Mouse (Mus musculus) hindbrain, embryonic 10.5 days (tissue): Measurements from ENCODE around the gene Hspb2. TPM values are rescaled to one million over a fixed set of nuclear protein-coding genes. Genes with fewer than 3 reads are reported as not detected.
A peak's percentile ranks its signal among the peaks of the same experiment; 100 is the strongest.

Source experiments
- DNase-seq: peaks from one replicate; pipeline ENCODE4 v3.0.0-alpha.2; 2017; ENCODE audit warnings: low spot score
- H3K27ac ChIP-seq: fragments of 300-500 bp; sonication (generic); 2 replicates; pipeline ENCODE4 v1.5.1; 2016; ENCODE audit warnings: mild to moderate bottlenecking, moderate library complexity
- H3K27me3 ChIP-seq: fragments of 300-500 bp; sonication (generic); 2 replicates; pipeline ENCODE4 v1.6.1; 2016; ENCODE audit warnings: mild to moderate bottlenecking; ENCODE audit not compliant: poor library complexity, insufficient read depth, severe bottlenecking
- H3K36me3 ChIP-seq: fragments of 300-500 bp; sonication (generic); 2 replicates; pipeline ENCODE4 v1.6.1; 2016; ENCODE audit warnings: mild to moderate bottlenecking, moderate library complexity
- H3K4me1 ChIP-seq: fragments of 300-500 bp; sonication (generic); replicated peaks from 2 replicates; pipeline ENCODE4 v1.6.1; 2016; ENCODE audit warnings: mild to moderate bottlenecking
- H3K4me3 ChIP-seq: fragments of 300-500 bp; sonication (generic); 2 replicates; pipeline ENCODE4 v1.5.1; 2016; ENCODE audit warnings: mild to moderate bottlenecking, moderate library complexity
- H3K9me3 ChIP-seq: fragments of 300-500 bp; sonication (generic); 2 replicates; pipeline ENCODE4 v1.6.1; 2016; ENCODE audit warnings: mild to moderate bottlenecking, moderate library complexity
- WGBS: fragments of 180-500 bp; shearing (Covaris S2); methylation state at CpG from one replicate; pipeline ENCODE4 v1.1.7; 2016; 5-methylcytosine and 5-hydroxymethylcytosine counted together
- polyA plus RNA-seq: library from polyadenylated mRNA; unstranded; fragments of >200 nt; fragmentation: Nextera tagmentation; extraction: Ambion mirVana; gene quantifications from 2 replicates; pipeline ENCODE4 v1.2.1, GENCODE M21; 2016

Gene Hspb2
- 0.65 and 0.71 TPM in 2 replicates for polyA plus RNA-seq

DNA sequence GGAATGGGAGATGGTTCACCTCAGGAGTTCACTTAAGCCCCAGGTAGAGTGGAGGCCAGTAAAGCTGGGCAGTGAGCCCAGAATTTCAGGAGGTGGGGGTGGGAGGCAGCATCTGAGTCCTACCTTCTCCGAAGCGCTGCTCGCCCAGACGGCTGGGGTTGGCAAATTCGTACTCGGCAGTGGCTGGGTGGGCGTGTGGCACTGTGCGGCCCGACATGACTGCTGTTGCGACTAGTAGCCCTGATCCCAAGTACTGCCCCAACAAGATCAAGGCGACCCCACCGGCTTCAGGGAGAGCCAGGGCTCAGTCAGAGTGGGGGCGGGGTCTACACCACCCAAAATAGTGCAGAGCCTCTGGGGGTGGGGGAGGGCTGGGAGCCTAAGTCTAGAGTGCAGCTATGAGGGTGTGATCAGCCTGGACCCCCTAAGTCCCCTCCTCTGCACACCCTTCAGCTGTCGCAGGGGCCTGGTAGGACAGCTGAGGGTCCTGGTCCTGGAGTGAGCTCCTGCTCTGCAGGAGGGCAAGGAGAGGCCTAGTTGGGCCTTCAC lies at the start of gene Hspb2:
TSS of gene Hspb2 (minus strand) at position 301 of the 549 bp plus-strand sequence.
- peak within 1 kb of the TSS; percentile 56; the same call in 1 of the 2 replicates for H3K27ac ChIP-seq
- DNase-seq: no peak
- no peaks in the 10 kb centered on the region for H3K9me3 ChIP-seq
- peaks cover 10% of the 10 kb centered on the region for H3K4me1 ChIP-seq
- no peaks in the 10 kb centered on the region for H3K36me3 ChIP-seq
- 73% methylated on average over 14 of the region's 14 CpGs for WGBS
- no peak within 1 kb of the TSS for H3K4me3 ChIP-seq
- H3K27me3 ChIP-seq: peaks cover 31% of the 10 kb centered on the region

DNA sequence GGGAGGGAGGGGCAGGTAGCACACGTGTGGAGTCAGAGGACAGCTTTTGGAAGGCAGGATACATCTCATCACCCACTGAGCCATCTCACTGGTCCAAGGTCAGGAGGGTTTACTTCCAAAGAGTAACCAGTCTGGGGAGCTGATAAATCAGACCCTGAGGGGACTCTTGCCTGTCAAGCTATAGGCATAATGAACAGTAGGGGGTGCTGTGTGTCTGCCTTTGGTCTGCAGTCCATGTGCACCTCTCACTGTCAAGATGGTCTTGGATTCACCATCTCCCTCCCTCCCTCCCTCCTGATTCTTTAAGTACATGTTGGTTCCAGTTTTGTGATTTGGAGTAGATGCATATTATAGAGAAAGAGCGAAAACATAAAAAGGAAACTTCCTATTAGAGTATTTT lies 48.8 kb upstream of the Hspb2 start:
- H3K4me3 ChIP-seq: no peak overlapping the region
- no peaks in the 10 kb centered on the region for H3K4me1 ChIP-seq
- no peak overlapping the region for H3K27ac ChIP-seq
- no peaks in the 10 kb centered on the region for H3K9me3 ChIP-seq
- WGBS: 52% methylated on average over 2 of the region's 2 CpGs
- no peaks in the 10 kb centered on the region for H3K27me3 ChIP-seq
- peak; percentile 10 for DNase-seq
- H3K36me3 ChIP-seq: peaks cover 74% of the 10 kb centered on the region

DNA sequence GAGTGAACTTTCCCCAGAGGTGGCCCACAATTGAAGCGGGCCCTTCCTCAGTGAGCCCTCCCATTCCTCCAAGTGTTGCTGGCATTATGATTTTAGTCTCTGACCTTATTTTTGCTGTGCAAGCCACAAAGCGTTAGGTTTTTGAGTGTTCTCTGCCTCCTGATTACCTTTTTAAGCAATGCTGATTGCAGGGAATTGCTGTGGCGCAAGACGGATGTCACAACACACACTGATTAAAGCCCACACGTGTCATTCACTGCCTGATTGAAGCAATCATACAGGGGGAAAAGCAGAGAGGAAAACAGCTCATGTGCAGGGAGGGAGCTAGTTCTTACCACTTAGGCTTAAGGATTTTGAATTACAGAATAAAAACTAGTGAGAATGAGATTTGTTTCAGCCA lies 46.2 kb upstream of the Hspb2 start:
- no peak for DNase-seq
- WGBS: 89% methylated on average over 5 of the region's 5 CpGs
- Histone ChIP-seq H3K27ac (no peak overlapping the region), H3K4me1 (no peaks in the 10 kb centered on the region), H3K27me3 (no peaks in the 10 kb centered on the region), H3K9me3 (no peaks in the 10 kb centered on the region), H3K36me3 (peaks cover 73% of the 10 kb centered on the region), H3K4me3 (no peak overlapping the region)

DNA sequence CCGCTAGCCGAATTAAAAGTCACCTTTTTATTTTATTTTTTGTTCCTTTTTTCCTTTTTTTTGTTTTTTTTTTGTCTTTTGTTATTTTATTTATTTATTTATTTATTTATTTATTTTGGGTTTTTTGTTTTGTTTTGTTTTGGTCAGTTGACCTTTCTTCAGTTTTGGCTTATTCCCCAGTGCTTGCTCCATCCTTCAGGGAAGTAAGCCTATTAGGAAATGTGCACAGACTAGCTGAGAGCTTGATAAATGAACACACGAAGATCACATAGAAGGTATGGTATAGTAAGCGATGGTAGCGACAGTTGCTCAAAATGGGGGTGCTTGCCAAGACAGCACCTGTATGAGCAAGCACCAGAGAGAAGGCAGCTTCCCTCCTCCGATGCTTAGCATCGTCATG lies 45.5 kb upstream of the Hspb2 start:
- WGBS: 97% methylated on average over 7 of the region's 7 CpGs
- Histone ChIP-seq H3K27me3 (no peaks in the 10 kb centered on the region), H3K9me3 (no peaks in the 10 kb centered on the region), H3K36me3 (peaks cover 71% of the 10 kb centered on the region), H3K4me1 (no peaks in the 10 kb centered on the region), H3K4me3 (no peak overlapping the region), H3K27ac (no peak overlapping the region)
- no peak for DNase-seq

DNA sequence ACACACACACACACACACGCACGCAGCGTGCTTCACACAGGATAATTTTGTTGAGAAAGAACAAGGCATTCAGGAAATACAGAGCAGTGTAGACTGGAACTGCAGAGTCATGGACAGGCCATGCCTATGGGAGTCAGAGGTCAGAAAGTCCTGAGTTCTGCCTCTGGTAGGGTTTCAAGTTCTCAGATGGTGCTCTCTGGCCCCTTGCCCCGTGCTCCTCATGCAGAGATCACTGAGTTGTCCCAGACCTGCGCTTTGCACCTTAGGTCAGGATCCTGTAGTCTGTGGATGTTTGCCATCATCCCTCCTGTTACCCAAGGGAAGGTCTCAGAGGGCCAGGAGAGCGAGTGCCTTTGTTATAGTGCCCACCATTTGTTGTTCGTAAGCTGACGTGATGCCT lies 44.6 kb upstream of the Hspb2 start:
- no peak overlapping the region for H3K4me3 ChIP-seq
- H3K9me3 ChIP-seq: no peaks in the 10 kb centered on the region
- DNase-seq: no peak
- WGBS: 90% methylated on average over 8 of the region's 8 CpGs
- no peak overlapping the region for H3K27ac ChIP-seq
- no peaks in the 10 kb centered on the region for H3K27me3 ChIP-seq
- no peaks in the 10 kb centered on the region for H3K4me1 ChIP-seq
- peaks cover 72% of the 10 kb centered on the region for H3K36me3 ChIP-seq

DNA sequence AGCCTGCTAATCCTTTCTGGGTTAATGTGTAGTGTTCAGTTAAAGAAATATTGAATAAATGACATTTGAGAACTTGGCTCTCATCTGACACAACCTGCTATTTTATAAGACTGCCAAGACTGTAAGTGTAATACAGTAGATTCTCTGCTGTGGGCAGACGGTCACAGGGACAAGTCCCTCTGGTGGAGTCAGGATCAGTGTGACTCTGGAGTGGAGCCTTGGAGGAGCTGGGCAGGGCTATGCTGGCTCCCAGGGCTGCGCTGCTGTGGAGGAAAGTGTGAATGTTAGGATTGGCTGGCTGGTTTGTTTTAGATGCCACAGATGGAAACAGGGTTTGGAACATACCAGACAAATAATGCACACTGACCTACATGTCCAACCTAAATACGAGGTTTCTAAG lies 43.1 kb upstream of the Hspb2 start:
- Histone ChIP-seq H3K36me3 (peaks cover 72% of the 10 kb centered on the region), H3K9me3 (no peaks in the 10 kb centered on the region)

DNA sequence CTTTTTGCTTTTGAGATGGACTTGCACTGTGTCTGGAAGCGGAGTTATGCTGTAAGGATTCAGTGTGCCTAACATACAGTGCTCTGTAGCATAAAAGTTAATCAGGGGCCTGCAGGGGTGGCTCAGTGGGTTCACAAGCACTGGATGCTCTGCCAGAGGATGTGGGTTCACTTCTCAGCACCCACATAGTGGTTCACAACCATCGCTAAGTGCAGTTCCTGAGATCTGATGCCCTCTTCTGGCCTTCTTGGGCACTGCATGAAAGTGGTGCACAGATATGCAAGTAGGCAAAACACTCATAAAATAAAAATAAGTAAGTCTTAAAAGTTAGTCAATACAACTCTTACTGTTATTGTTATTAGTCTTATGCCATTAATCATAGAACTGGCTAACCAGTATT lies 30.0 kb upstream of the Hspb2 start:
- peaks cover 96% of the 10 kb centered on the region for H3K36me3 ChIP-seq
- no peaks in the 10 kb centered on the region for H3K9me3 ChIP-seq
- DNase-seq: peak; percentile 42
- H3K27me3 ChIP-seq: no peaks in the 10 kb centered on the region
- H3K4me1 ChIP-seq: no peaks in the 10 kb centered on the region
- H3K4me3 ChIP-seq: no peak overlapping the region
- 69% methylated on average over 2 of the region's 2 CpGs for WGBS
- H3K27ac ChIP-seq: no peak overlapping the region

More for the DNA sequence above, 43.1 kb upstream of the Hspb2 start:
- Histone ChIP-seq H3K27ac (no peak overlapping the region), H3K27me3 (no peaks in the 10 kb centered on the region), H3K4me1 (no peaks in the 10 kb centered on the region), H3K4me3 (no peak overlapping the region)
- no peak for DNase-seq
- 94% methylated on average over 3 of the region's 3 CpGs for WGBS

DNA sequence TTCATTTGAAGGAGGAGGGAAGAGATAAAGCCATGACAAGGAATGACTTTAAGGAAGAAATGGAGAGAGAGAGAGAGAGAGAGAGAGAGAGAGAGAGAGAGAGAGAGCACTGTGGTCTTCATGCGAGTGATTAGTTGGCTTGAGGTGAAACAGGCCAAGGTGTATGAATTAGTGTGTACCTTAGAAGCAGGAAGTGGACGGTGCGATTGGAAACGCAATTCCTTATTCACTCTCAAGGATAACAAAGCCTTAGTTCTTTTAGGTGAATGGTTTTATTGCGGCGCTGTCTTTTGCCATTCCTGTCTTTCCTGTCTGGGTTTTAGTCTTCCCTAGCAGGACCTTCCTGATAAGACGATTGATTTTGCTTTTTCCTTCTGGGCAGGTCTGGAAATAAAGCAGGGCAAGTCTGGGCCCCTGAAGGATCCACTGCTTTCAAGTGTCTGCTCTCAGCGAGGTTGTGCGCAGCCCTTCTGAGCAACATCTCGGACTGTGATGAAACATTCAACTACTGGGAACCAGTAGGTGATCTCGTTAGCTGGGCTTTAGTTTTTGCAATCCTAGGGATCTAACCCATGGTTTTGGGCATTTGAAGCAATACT lies 24.1 kb upstream of the Hspb2 start:
- no peaks in the 10 kb centered on the region for H3K9me3 ChIP-seq
- peak overlapping the region; percentile 95 for H3K27ac ChIP-seq
- 78% methylated on average over 11 of the region's 11 CpGs for whole genome bisulfite sequencing
- peak overlapping the region; percentile 97 for H3K4me3 ChIP-seq
- H3K36me3 ChIP-seq: peaks cover 45% of the 10 kb centered on the region
- DNase-seq: no peak
- no peaks in the 10 kb centered on the region for H3K27me3 ChIP-seq
- peaks cover 24% of the 10 kb centered on the region for H3K4me1 ChIP-seq

DNA sequence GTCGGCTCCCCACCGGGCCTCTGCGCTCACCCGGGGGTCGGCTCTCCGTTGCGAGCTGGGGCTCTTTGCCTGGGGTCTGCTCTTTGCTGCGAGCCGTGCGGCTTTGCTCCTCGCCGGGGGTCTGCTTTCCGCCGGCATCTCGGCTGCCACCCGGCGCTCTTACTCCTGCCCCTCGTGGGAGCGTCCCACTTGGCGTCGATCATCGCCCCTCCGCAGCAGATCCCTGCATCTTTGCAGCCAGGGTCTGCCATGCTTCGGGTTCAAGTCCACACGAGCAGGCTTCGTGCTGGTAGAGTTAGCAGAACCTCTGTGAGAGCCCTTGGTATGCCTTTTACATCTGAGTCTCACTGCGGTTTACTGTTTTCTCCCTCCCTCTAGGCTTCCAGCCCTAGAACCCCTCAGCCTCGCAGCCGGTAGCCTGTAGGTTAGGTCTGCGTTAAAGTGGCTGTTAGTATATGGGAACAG lies 23.5 kb upstream of the Hspb2 start:
- DNase-seq: no peak

DNA sequence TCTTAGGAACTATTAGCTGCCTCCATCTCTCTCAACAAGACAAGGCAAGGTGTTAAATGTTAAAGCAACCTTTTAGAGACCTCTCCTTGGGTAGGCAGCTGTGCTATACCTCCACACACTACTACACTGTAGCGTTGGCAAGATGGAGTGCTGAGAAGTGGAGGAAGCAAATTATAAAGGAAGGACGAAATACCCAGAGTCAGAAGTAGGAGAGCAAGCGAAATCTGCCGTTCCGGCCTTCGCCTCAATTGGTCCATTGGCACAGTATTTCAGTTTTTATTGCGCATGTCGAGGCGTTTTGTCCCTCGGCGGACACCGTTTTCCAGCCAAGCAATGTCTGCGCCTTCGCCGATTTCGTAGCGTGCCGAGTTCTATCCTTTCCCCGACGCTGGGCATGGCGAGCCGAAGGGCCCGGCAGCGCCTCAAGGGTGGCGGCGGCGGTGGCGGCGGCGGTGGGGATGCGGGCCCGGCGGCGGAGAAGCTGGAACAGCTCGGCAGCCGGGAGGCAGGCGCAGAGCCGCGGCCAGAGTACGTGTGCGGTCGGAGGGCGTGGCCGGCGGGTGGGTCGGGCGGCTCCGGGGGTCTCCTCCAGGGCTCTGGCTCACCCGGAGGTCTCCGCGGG lies 22.9 kb upstream of the Hspb2 start, which contains the start of the genes Alg9 and 1110032A03Rik:
TSS of gene Alg9 (plus strand) at position 29 of the 622 bp plus-strand sequence.
TSS of gene 1110032A03Rik (minus strand) at position 530 of the 622 bp plus-strand sequence.
- no peaks in the 10 kb centered on the region for H3K27me3 ChIP-seq

More for the DNA sequence above, 23.5 kb upstream of the Hspb2 start:
- peaks cover 24% of the 10 kb centered on the region for H3K4me1 ChIP-seq
- H3K9me3 ChIP-seq: no peaks in the 10 kb centered on the region
- H3K36me3 ChIP-seq: peaks cover 40% of the 10 kb centered on the region
- H3K27me3 ChIP-seq: no peaks in the 10 kb centered on the region
- H3K27ac ChIP-seq: peak overlapping the region; percentile 95
- WGBS: 1% methylated on average over 30 of the region's 30 CpGs
- peak overlapping the region; percentile 97 for H3K4me3 ChIP-seq

DNA sequence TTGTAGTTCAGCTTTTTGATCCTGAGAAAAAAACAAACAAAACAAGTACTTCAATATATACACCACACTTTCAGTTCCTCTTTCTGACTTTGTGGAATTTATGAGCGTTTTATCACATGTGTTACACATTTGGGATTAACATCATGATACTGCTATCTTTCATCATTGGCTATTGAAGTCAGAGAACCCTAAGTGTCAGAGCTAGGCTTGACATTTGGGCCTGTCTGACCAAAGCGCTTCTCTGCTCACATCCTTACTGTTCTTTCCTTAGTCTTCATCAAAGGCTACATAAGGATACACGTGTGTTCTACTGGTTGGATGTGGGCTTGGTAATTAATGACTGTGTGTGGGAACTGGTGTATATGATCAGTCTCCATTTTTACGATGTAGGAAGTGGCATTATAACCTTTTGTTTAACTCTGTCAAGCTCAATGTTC lies 21.9 kb upstream of the Hspb2 start:
- DNase-seq: no peak
- Histone ChIP-seq H3K27ac (no peak overlapping the region), H3K9me3 (no peaks in the 10 kb centered on the region), H3K36me3 (peaks cover 26% of the 10 kb centered on the region), H3K4me1 (peaks cover 32% of the 10 kb centered on the region), H3K4me3 (peak overlapping the region; percentile 97; the same call in 1 of the 2 replicates), H3K27me3 (no peaks in the 10 kb centered on the region)
- 82% methylated on average over 4 of the region's 4 CpGs for WGBS

More for the DNA sequence above, 22.9 kb upstream of the Hspb2 start, which contains the start of the genes Alg9 and 1110032A03Rik:
- no peaks in the 10 kb centered on the region for H3K9me3 ChIP-seq
- H3K36me3 ChIP-seq: peaks cover 37% of the 10 kb centered on the region
- peak; percentile 90 for DNase-seq
- H3K4me3 ChIP-seq: peak within 1 kb of the TSS; percentile 97
- peaks cover 24% of the 10 kb centered on the region for H3K4me1 ChIP-seq
- under 1% methylated on average over 51 of the region's 51 CpGs for whole genome bisulfite sequencing
- H3K27ac ChIP-seq: peak within 1 kb of the TSS; percentile 95

DNA sequence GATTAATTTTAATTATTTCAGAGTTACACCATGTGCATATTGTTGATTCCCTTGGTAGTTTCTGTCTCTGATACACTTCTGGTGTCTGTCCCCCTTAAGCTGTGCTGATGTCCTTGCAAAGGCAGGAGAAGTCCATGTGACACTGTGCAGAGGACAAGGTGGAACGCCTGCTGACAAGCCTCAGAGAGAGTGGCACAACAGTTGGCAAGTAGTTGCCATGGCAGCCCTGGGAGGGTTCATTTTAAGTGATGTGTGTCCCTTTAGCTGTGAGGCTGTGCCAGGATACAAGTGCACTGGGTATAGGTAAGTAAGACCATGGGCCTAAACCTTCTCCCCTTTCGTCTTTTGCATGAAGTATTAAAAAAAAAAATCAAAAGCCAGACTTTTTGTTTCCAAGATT lies 17.9 kb upstream of the Hspb2 start:
- no peak for DNase-seq
- H3K36me3 ChIP-seq: peaks cover 11% of the 10 kb centered on the region
- H3K9me3 ChIP-seq: no peaks in the 10 kb centered on the region
- no peak overlapping the region for H3K4me3 ChIP-seq
- peaks cover 32% of the 10 kb centered on the region for H3K4me1 ChIP-seq
- H3K27ac ChIP-seq: no peak overlapping the region
- WGBS: 87% methylated on average over 2 of the region's 2 CpGs
- no peaks in the 10 kb centered on the region for H3K27me3 ChIP-seq
